Mouse (Mus musculus) kidney, adult 9 months (tissue): Measurements from ENCODE around the gene Erbb3.

Source experiments
- DNase-seq: peaks from one replicate; pipeline ENCODE4 v3.0.0; 2022

Erbb3 gene

GRCm38 (mm10) chr10:128524732-128525662 is 64.5 kb downstream of the Erbb3 start:
- peak; percentile 35 for DNase-seq

GRCm38 (mm10) chr10:128524111-128524731 is 65.2 kb downstream of the Erbb3 start:
- DNase-seq, result no peak

GRCm38 (mm10) chr10:128522351-128522750 is 67.1 kb downstream of the Erbb3 start:
- DNase-seq, result no peak

GRCm38 (mm10) chr10:128520591-128520990 is 68.9 kb downstream of the Erbb3 start:
- DNase-seq, result no peak

GRCm38 (mm10) chr10:128518833-128519232 is 70.6 kb downstream of the Erbb3 start:
- peak; percentile 62 for DNase-seq
